Mouse (Mus musculus) ES-E14 (cell line): ENCODE data around the gene Wdr24.

Experiments used
- CHD2 ChIP-seq: IDR thresholded peaks from 2 replicates; pipeline ENCODE4 v1.6.1; 2014; ENCODE audit warnings: mild to moderate bottlenecking, low read depth, low read length, inconsistent platforms
- HCFC1 ChIP-seq: IDR thresholded peaks from 2 replicates; pipeline ENCODE4 v1.6.1; 2012; ENCODE audit warnings: low read length, inconsistent platforms, borderline replicate concordance; ENCODE audit not compliant: insufficient read depth
- ZNF384 ChIP-seq: IDR thresholded peaks from 2 replicates; pipeline ENCODE4 v1.6.1; 2012; ENCODE audit warnings: low read depth, low read length, inconsistent platforms

DNA sequence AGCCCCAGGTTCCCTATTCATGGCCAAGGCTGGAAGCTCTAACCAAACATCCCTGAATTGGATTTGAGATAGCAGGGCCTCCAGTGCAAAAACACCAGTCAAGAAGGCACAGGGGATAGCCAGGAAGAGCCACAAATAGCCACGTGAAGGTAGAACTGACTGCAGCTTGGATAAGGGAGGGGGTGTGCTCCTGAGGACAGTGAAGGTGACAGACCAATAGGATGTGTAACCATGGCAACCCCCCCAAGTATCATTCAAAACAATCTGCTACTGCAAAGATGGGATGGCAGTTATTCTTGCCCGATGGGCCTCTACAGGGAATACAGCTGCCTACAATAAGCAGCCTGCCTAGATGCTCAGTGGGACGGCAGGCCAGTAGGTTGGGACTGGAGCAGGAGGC is 14.1 kb downstream of the Wdr24 start:
- no peak for TF ChIP-seq ZNF384
- TF ChIP-seq CHD2 = no peak
- no peak for TF ChIP-seq HCFC1
